Mouse (Mus musculus) heart, embryonic 15.5 days (tissue): ENCODE measurements around the gene Olfr1373. TPM values are rescaled to one million over a fixed set of nuclear protein-coding genes. Genes with fewer than 3 reads are reported as not detected.
A peak's percentile ranks its signal among the peaks of the same experiment; 100 is the strongest.
"Not testable (repeated sequence)": the region's sequence is repeated elsewhere in the genome, so short reads cannot be mapped to it uniquely, and the experiment has no call there.

Experiments
- ATAC-seq: fragments of 200-750 bp; cut with Nextera tagmentation; replicated peaks from 2 replicates; pipeline ENCODE4 v1.8.0; 2017; ENCODE audit warnings: low read depth, moderate TSS enrichment; ENCODE audit not compliant: insufficient number of reproducible peaks, insufficient read depth, low FRiP score
- H3K27ac ChIP-seq: fragments of 300-500 bp; sonication (generic); 2 replicates; pipeline ENCODE4 v1.5.1; 2015; ENCODE audit warnings: mild to moderate bottlenecking, inconsistent platforms
- H3K27me3 ChIP-seq: fragments of 300-500 bp; sonication (generic); 2 replicates; pipeline ENCODE4 v1.6.1; 2015; ENCODE audit warnings: inconsistent platforms
- H3K36me3 ChIP-seq: fragments of 300-500 bp; sonication (generic); 2 replicates; pipeline ENCODE4 v1.6.1; 2015; ENCODE audit warnings: mild to moderate bottlenecking, inconsistent platforms
- H3K4me1 ChIP-seq: fragments of 300-500 bp; sonication (generic); replicated peaks from 2 replicates; pipeline ENCODE4 v1.6.1; 2015; ENCODE audit warnings: inconsistent platforms
- H3K4me2 ChIP-seq: fragments of 300-500 bp; sonication (generic); 2 replicates; pipeline ENCODE4 v1.6.1; 2015; ENCODE audit warnings: inconsistent platforms, mild to moderate bottlenecking, moderate library complexity
- H3K4me3 ChIP-seq: fragments of 300-500 bp; sonication (generic); 2 replicates; pipeline ENCODE4 v1.5.1; 2015; ENCODE audit warnings: mild to moderate bottlenecking, inconsistent platforms
- H3K9ac ChIP-seq: fragments of 300-500 bp; sonication (generic); 2 replicates; pipeline ENCODE4 v1.6.1; 2015; ENCODE audit warnings: mild to moderate bottlenecking, inconsistent platforms
- H3K9me3 ChIP-seq: fragments of 300-500 bp; sonication (generic); replicated peaks from 2 replicates; pipeline ENCODE4 v1.6.1; 2016; ENCODE audit warnings: inconsistent platforms
- WGBS: fragments of 180-500 bp; shearing (Covaris S2); methylation state at CpG from one replicate; pipeline ENCODE4 v1.1.7; 2015; ENCODE audit warnings: mixed read lengths; 5-methylcytosine and 5-hydroxymethylcytosine counted together
- polyA plus RNA-seq: library from polyadenylated mRNA; unstranded; fragments of >200 nt; fragmentation: Nextera tagmentation; extraction: Ambion mirVana; gene quantifications from 2 replicates; pipeline ENCODE4 v1.2.1, GENCODE M21; 2015

Olfr1373 gene
- polyA plus RNA-seq, result not detected in 2 replicates

DNA sequence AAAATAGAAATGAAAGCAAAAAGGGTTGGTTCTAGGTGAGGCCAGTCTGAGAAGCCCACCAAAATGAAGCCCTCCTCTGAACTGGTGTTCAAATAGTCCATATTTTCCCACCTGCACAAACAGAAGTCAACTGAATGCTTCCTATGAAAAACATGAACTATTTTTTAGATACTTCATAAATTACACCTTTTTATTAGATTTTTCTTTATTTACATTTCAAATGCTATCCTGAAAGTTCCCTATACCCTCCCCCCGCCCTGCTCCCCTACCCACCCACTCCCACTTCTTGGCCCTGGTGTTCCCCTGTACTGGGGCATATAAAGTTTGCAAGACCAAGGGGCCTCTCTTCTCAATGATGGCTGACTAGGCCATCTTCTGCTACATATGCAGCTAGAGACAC lies at the start of gene Olfr1373:
TSS of gene Olfr1373 (minus strand) at position 101 of the 400 bp plus-strand sequence.
- not testable (repeated sequence) for ATAC-seq, H3K27me3 ChIP-seq, H3K27ac ChIP-seq, H3K4me3 ChIP-seq, H3K4me1 ChIP-seq, H3K4me2 ChIP-seq, H3K9me3 ChIP-seq, H3K9ac ChIP-seq, H3K36me3 ChIP-seq
- WGBS, result 61% methylated on average over 1 of the region's 1 CpGs

DNA sequence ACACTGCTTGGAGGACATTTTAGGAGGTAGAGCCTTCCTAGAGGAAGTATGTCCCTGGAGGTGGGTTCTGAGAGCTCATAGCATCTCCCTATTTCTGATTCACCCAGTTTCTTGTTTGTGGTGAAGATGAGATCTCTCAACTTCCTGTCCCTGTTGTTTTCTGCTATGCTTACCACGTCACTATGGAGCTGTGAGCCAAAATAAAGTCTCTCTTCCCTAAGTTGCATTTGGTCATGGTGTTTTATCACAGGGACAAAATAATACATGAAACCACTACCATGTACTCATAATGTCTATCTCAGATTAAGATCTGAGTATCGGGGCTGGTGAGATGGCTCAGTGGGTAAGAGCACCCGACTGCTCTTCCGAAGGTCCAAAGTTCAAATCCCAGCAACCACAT lies 35.3 kb upstream of the Olfr1373 start:
- WGBS, result 87% methylated on average over 4 of the region's 4 CpGs
- H3K9me3 ChIP-seq, H3K4me2 ChIP-seq, ATAC-seq, H3K27ac ChIP-seq, H3K9ac ChIP-seq, H3K4me1 ChIP-seq, H3K36me3 ChIP-seq, H3K4me3 ChIP-seq, H3K27me3 ChIP-seq: not testable (repeated sequence)

GRCm38 (mm10) chr11:52179897-52180296 lies 34.6 kb upstream of the Olfr1373 start:
- not testable (repeated sequence) for H3K4me2 ChIP-seq, ATAC-seq, H3K4me1 ChIP-seq, H3K9ac ChIP-seq, H3K36me3 ChIP-seq, H3K4me3 ChIP-seq, H3K27me3 ChIP-seq, H3K9me3 ChIP-seq, H3K27ac ChIP-seq
- 100% methylated on average over 1 of the region's 3 CpGs for WGBS

DNA sequence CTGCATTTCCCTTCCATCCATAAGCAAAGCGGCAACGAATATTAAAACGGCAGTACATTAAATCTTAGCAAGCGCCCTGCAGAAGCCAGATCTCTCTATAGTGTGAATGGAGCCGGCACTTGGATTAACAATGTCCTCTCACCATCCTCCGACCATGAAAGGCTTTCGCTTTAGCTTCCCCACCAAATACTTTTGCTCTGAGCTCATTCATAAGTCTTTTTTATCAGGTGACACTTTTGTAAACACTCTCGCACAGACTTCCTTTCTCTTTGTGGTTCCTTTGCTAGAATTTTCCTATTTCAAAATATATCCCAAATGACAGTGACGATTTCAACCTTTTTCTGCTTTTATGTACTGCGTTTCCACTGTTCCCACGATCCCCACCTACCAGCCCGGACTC lies 23.1 kb upstream of the Olfr1373 start:
- no peak for ATAC-seq

GRCm38 (mm10) chr11:52167901-52168302 lies 22.6 kb upstream of the Olfr1373 start:
- peak overlapping the region; percentile 61 for H3K4me3 ChIP-seq
- H3K36me3 ChIP-seq, H3K27ac ChIP-seq, H3K9me3 ChIP-seq: not testable (repeated sequence)
- WGBS, result 1% methylated on average over 34 of the region's 42 CpGs
- peak overlapping the region; percentile 96 for H3K4me2 ChIP-seq
- peak overlapping the region; percentile 58 for H3K9ac ChIP-seq
- H3K27me3 ChIP-seq, result peaks cover 41% of the 10 kb centered on the region
- H3K4me1 ChIP-seq, result peaks cover 13% of the 10 kb centered on the region
- ATAC-seq, result peak; percentile 74

More for the DNA sequence above, 23.1 kb upstream of the Olfr1373 start:
- Histone ChIP-seq H3K36me3 (no peaks in the 10 kb centered on the region), H3K27ac (no peak overlapping the region), H3K27me3 (peaks cover 43% of the 10 kb centered on the region), H3K9ac (peak overlapping the region; percentile 58; the same call in 1 of the 2 replicates), H3K9me3 (no peaks in the 10 kb centered on the region), H3K4me2 (peak overlapping the region; percentile 96), H3K4me3 (peak overlapping the region; percentile 61), H3K4me1 (peaks cover 13% of the 10 kb centered on the region)
- WGBS, result 15% methylated on average over 12 of the region's 12 CpGs

- ATAC-seq, result no peak
- Histone ChIP-seq H3K9me3 (no peaks in the 10 kb centered on the region), H3K9ac (no peak overlapping the region), H3K4me3 (peak overlapping the region; percentile 61), H3K4me2 (peak overlapping the region; percentile 96), H3K27me3 (peaks cover 35% of the 10 kb centered on the region), H3K36me3 (no peaks in the 10 kb centered on the region), H3K4me1 (peaks cover 13% of the 10 kb centered on the region), H3K27ac (no peak overlapping the region)
- 2% methylated on average over 21 of the region's 21 CpGs for WGBS
Measured at GRCm38 (mm10) chr11:52167126-52167525, 21.8 kb upstream of the Olfr1373 start.

- Histone ChIP-seq H3K4me1 (peaks cover 13% of the 10 kb centered on the region), H3K9me3 (no peaks in the 10 kb centered on the region), H3K27ac (no peak overlapping the region), H3K4me2 (peak overlapping the region; percentile 21; the same call in 1 of the 2 replicates), H3K27me3 (peaks cover 17% of the 10 kb centered on the region), H3K9ac (no peak overlapping the region), H3K4me3 (no peak overlapping the region), H3K36me3 (no peaks in the 10 kb centered on the region)
- no peak; the same call in 1 of the 2 replicates for ATAC-seq
- WGBS, result 32% methylated on average over 10 of the region's 10 CpGs
Measured at GRCm38 (mm10) chr11:52163926-52164325, 18.6 kb upstream of the Olfr1373 start.

DNA sequence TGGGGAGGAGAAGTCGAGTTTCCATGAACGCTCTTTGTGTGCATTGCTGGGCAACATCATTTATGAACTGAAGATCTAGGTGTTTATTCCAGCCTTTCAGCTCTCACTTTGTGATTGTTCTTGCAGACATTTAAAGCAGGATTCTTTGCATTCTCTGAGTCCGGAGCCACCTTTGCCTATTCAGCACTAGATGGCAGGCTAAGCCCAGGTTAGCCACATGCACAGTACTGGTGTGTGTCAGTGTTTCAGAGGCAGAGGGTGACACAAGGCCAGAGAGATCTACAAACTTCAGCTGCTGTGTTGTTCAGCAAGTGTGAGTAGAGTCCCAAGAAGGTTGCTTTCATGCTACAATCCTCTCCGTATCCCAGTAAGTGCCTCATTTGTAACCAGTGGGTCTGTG lies 1.7 kb downstream of the Olfr1373 start:
- H3K27ac ChIP-seq, H3K4me2 ChIP-seq, H3K4me3 ChIP-seq, H3K36me3 ChIP-seq, H3K4me1 ChIP-seq, H3K27me3 ChIP-seq, H3K9ac ChIP-seq, H3K9me3 ChIP-seq: not testable (repeated sequence)
- peak; percentile 39 for ATAC-seq
- WGBS, result 25% methylated on average over 4 of the region's 4 CpGs

DNA sequence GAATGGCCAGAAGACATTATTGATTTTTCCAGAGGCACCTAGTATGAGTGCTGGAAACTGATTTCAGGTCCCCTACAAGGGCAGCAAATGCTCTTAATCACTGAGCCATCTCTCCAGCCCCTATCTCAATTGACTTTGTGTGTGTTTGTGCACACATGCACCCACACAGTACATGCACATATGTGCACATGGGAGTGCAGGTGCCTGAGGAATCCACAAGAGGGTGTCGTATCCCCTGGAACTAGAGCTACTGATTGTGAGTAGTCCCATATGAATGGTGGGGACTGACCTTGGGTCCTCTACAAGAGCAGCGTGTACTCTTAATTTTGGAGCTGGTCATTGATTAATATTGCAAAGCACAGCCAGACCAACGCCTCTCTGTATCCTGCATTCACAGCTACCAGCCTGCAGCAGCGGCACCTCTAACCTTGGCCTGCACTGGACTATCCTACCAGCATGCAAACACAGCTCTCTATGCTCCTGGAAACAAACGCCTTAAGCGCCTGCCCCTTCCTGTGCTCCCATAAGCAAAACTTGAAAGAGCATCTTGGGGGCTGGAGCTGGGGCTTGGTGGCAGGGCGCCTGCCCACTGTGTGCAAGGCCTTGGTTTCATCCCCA lies 14.8 kb downstream of the Olfr1373 start:
- Histone ChIP-seq H3K36me3 (peaks cover 2% of the 10 kb centered on the region), H3K4me3 (no peak overlapping the region), H3K27ac (no peak overlapping the region), H3K4me2 (no peak overlapping the region), H3K9me3 (no peaks in the 10 kb centered on the region), H3K4me1 (peaks cover 14% of the 10 kb centered on the region), H3K9ac (no peak overlapping the region), H3K27me3 (no peaks in the 10 kb centered on the region)
- no peak for ATAC-seq
- 79% methylated on average over 7 of the region's 7 CpGs for WGBS

GRCm38 (mm10) chr11:52129621-52130450 lies 15.5 kb downstream of the Olfr1373 start:
- Histone ChIP-seq H3K9ac (no peak overlapping the region), H3K4me2 (no peak overlapping the region), H3K27ac (peak overlapping the region; percentile 57), H3K4me1 (peaks cover 14% of the 10 kb centered on the region), H3K36me3 (peaks cover 9% of the 10 kb centered on the region), H3K9me3 (no peaks in the 10 kb centered on the region), H3K27me3 (no peaks in the 10 kb centered on the region), H3K4me3 (no peak overlapping the region)
- 50% methylated on average over 10 of the region's 10 CpGs for WGBS
- no peak for ATAC-seq

- ATAC-seq, result no peak
- peaks cover 16% of the 10 kb centered on the region for H3K36me3 ChIP-seq
- no peak overlapping the region for H3K9ac ChIP-seq
- no peaks in the 10 kb centered on the region for H3K27me3 ChIP-seq
- peak overlapping the region; percentile 57 for H3K27ac ChIP-seq
- H3K4me3 ChIP-seq, result no peak overlapping the region
- WGBS, result 29% methylated on average over 3 of the region's 3 CpGs
- H3K4me2 ChIP-seq, result no peak overlapping the region
- H3K9me3 ChIP-seq, result no peaks in the 10 kb centered on the region
- peaks cover 14% of the 10 kb centered on the region for H3K4me1 ChIP-seq
Measured at GRCm38 (mm10) chr11:52129171-52129570, 16.2 kb downstream of the Olfr1373 start.
